Mouse (Mus musculus): ENCODE measurements at regions not wholly inside any gene's neighbourhood (a gene's known extent, or its start where the extent isn't known, plus 50 kb on each side); places are given as distances from the start of the nearest gene placed in this dataset.

GRCm38 (mm10) chr8:103502991-103503767 is 598.2 kb upstream of the Cdh5 start:
- no peaks in the 10 kb centered on the region for H3K27me3 ChIP-seq (replicated peaks)
- no peaks in the 10 kb centered on the region for H3K4me1 ChIP-seq (replicated peaks)
- H3K27ac ChIP-seq, result no peak overlapping the region
- H3K4me3 ChIP-seq (replicated peaks), result no peak overlapping the region
- H3K4me2 ChIP-seq (replicated peaks), result no peak overlapping the region
- no peaks in the 10 kb centered on the region for H3K9me3 ChIP-seq
- no peak for ATAC-seq
- WGBS, result 79% methylated on average over 9 of the region's 9 CpGs
- no peaks in the 10 kb centered on the region for H3K36me3 ChIP-seq
- no peak overlapping the region for H3K9ac ChIP-seq

GRCm38 (mm10) chr8:103506334-103506733 is 595.1 kb upstream of the Cdh5 start:
- peak; percentile 70 for ATAC-seq
- WGBS, result 29% methylated on average over 6 of the region's 6 CpGs
- no peak overlapping the region for H3K27ac ChIP-seq

GRCm38 (mm10) chr8:103507068-103507467 is 594.4 kb upstream of the Cdh5 start:
- Histone ChIP-seq H3K4me3 (replicated peaks) (no peak overlapping the region), H3K4me1 (replicated peaks) (no peaks in the 10 kb centered on the region), H3K9ac (no peak overlapping the region), H3K4me2 (replicated peaks) (no peak overlapping the region), H3K27ac (no peak overlapping the region), H3K9me3 (no peaks in the 10 kb centered on the region), H3K36me3 (no peaks in the 10 kb centered on the region), H3K27me3 (replicated peaks) (no peaks in the 10 kb centered on the region)
- no peak for ATAC-seq
- WGBS, result 91% methylated on average over 5 of the region's 5 CpGs

More at GRCm38 (mm10) chr8:103506334-103506733, 595.1 kb upstream of the Cdh5 start:
- Histone ChIP-seq H3K9ac (no peak overlapping the region), H3K4me1 (replicated peaks) (no peaks in the 10 kb centered on the region), H3K4me2 (replicated peaks) (no peak overlapping the region), H3K4me3 (replicated peaks) (no peak overlapping the region), H3K36me3 (no peaks in the 10 kb centered on the region), H3K9me3 (no peaks in the 10 kb centered on the region), H3K27me3 (replicated peaks) (no peaks in the 10 kb centered on the region)

- Histone ChIP-seq H3K27me3 (replicated peaks) (no peaks in the 10 kb centered on the region), H3K9ac (no peak overlapping the region), H3K4me1 (replicated peaks) (no peaks in the 10 kb centered on the region), H3K4me3 (replicated peaks) (no peak overlapping the region), H3K27ac (no peak overlapping the region), H3K4me2 (replicated peaks) (no peak overlapping the region), H3K9me3 (no peaks in the 10 kb centered on the region), H3K36me3 (no peaks in the 10 kb centered on the region)
- 55% methylated on average over 4 of the region's 4 CpGs for WGBS
- no peak for ATAC-seq
Measured at GRCm38 (mm10) chr8:103520141-103520866, 581.1 kb upstream of the Cdh5 start.

GRCm38 (mm10) chr8:103530903-103531302 is 570.5 kb upstream of the Cdh5 start:
- H3K4me1 ChIP-seq (replicated peaks), result no peaks in the 10 kb centered on the region
- no peaks in the 10 kb centered on the region for H3K36me3 ChIP-seq
- H3K4me2 ChIP-seq (replicated peaks), result no peak overlapping the region
- H3K9me3 ChIP-seq, result no peaks in the 10 kb centered on the region
- no peak for ATAC-seq
- H3K9ac ChIP-seq, result no peak overlapping the region
- 76% methylated on average over 4 of the region's 4 CpGs for WGBS
- no peak overlapping the region for H3K4me3 ChIP-seq (replicated peaks)
- no peak overlapping the region for H3K27ac ChIP-seq
- no peaks in the 10 kb centered on the region for H3K27me3 ChIP-seq (replicated peaks)

GRCm38 (mm10) chr8:103534971-103535370 is 566.5 kb upstream of the Cdh5 start:
- no peaks in the 10 kb centered on the region for H3K36me3 ChIP-seq
- H3K4me2 ChIP-seq (replicated peaks), result no peak overlapping the region
- no peak overlapping the region for H3K4me3 ChIP-seq (replicated peaks)
- no peaks in the 10 kb centered on the region for H3K27me3 ChIP-seq (replicated peaks)
- WGBS, result 85% methylated on average over 4 of the region's 4 CpGs
- H3K4me1 ChIP-seq (replicated peaks), result no peaks in the 10 kb centered on the region
- no peak for ATAC-seq
- H3K27ac ChIP-seq, result no peak overlapping the region
- no peaks in the 10 kb centered on the region for H3K9me3 ChIP-seq
- no peak overlapping the region for H3K9ac ChIP-seq

GRCm38 (mm10) chr8:103536856-103537255 is 564.6 kb upstream of the Cdh5 start:
- no peaks in the 10 kb centered on the region for H3K4me1 ChIP-seq (replicated peaks)
- H3K27ac ChIP-seq, result no peak overlapping the region
- 83% methylated on average over 2 of the region's 2 CpGs for WGBS
- no peaks in the 10 kb centered on the region for H3K9me3 ChIP-seq
- H3K9ac ChIP-seq, result no peak overlapping the region
- H3K4me3 ChIP-seq (replicated peaks), result no peak overlapping the region
- no peak overlapping the region for H3K4me2 ChIP-seq (replicated peaks)
- no peaks in the 10 kb centered on the region for H3K27me3 ChIP-seq (replicated peaks)
- H3K36me3 ChIP-seq, result no peaks in the 10 kb centered on the region
- no peak for ATAC-seq

- no peak overlapping the region for H3K4me3 ChIP-seq (replicated peaks)
- H3K9me3 ChIP-seq, result no peaks in the 10 kb centered on the region
- H3K36me3 ChIP-seq, result no peaks in the 10 kb centered on the region
- H3K4me1 ChIP-seq (replicated peaks), result no peaks in the 10 kb centered on the region
- 74% methylated on average over 2 of the region's 2 CpGs for WGBS
- H3K27me3 ChIP-seq (replicated peaks), result no peaks in the 10 kb centered on the region
- no peak for ATAC-seq
- no peak overlapping the region for H3K9ac ChIP-seq
- H3K27ac ChIP-seq, result no peak overlapping the region
- H3K4me2 ChIP-seq (replicated peaks), result no peak overlapping the region
Measured at GRCm38 (mm10) chr8:103541954-103542353, 559.5 kb upstream of the Cdh5 start.

- Histone ChIP-seq H3K9ac (no peak overlapping the region), H3K9me3 (no peaks in the 10 kb centered on the region), H3K36me3 (no peaks in the 10 kb centered on the region), H3K27me3 (replicated peaks) (no peaks in the 10 kb centered on the region), H3K27ac (no peak overlapping the region), H3K4me1 (replicated peaks) (no peaks in the 10 kb centered on the region), H3K4me3 (replicated peaks) (no peak overlapping the region), H3K4me2 (replicated peaks) (no peak overlapping the region)
- WGBS, result 85% methylated on average over 8 of the region's 8 CpGs
- ATAC-seq, result no peak
Measured at GRCm38 (mm10) chr8:103551916-103552535, 549.4 kb upstream of the Cdh5 start.

- no peak overlapping the region for H3K9ac ChIP-seq
- H3K4me1 ChIP-seq (replicated peaks), result no peaks in the 10 kb centered on the region
- H3K27ac ChIP-seq, result no peak overlapping the region
- H3K4me2 ChIP-seq (replicated peaks), result no peak overlapping the region
- WGBS, result 54% methylated on average over 2 of the region's 2 CpGs
- H3K36me3 ChIP-seq, result no peaks in the 10 kb centered on the region
- no peaks in the 10 kb centered on the region for H3K27me3 ChIP-seq (replicated peaks)
- no peaks in the 10 kb centered on the region for H3K9me3 ChIP-seq
- ATAC-seq, result no peak
- H3K4me3 ChIP-seq (replicated peaks), result no peak overlapping the region
Measured at GRCm38 (mm10) chr8:103561606-103562005, 539.8 kb upstream of the Cdh5 start.

GRCm38 (mm10) chr8:103570864-103571425 is 530.5 kb upstream of the Cdh5 start:
- 89% methylated on average over 11 of the region's 11 CpGs for WGBS
- H3K27me3 ChIP-seq (replicated peaks), result no peaks in the 10 kb centered on the region
- no peaks in the 10 kb centered on the region for H3K9me3 ChIP-seq
- no peaks in the 10 kb centered on the region for H3K4me1 ChIP-seq (replicated peaks)
- no peak for ATAC-seq
- no peaks in the 10 kb centered on the region for H3K36me3 ChIP-seq
- H3K4me2 ChIP-seq (replicated peaks), result no peak overlapping the region
- H3K27ac ChIP-seq, result no peak overlapping the region
- no peak overlapping the region for H3K9ac ChIP-seq
- no peak overlapping the region for H3K4me3 ChIP-seq (replicated peaks)

- Histone ChIP-seq H3K27ac (no peak overlapping the region), H3K27me3 (replicated peaks) (no peaks in the 10 kb centered on the region), H3K9ac (no peak overlapping the region), H3K4me3 (replicated peaks) (no peak overlapping the region), H3K9me3 (no peaks in the 10 kb centered on the region), H3K4me2 (replicated peaks) (no peak overlapping the region), H3K4me1 (replicated peaks) (no peaks in the 10 kb centered on the region), H3K36me3 (no peaks in the 10 kb centered on the region)
- 88% methylated on average over 3 of the region's 3 CpGs for WGBS
- ATAC-seq, result no peak
Measured at GRCm38 (mm10) chr8:103577147-103577546, 524.3 kb upstream of the Cdh5 start.

Data from intestine, embryonic 15.5 days (tissue).